Mouse (Mus musculus) MEL (cell line): ENCODE measurements around the gene Ccdc7a. TPM values are rescaled to one million over a fixed set of nuclear protein-coding genes. Genes with fewer than 3 reads are reported as not detected.
A peak's percentile ranks its signal among the peaks of the same experiment; 100 is the strongest.

Experiments used
- DNase-seq: peaks from one replicate; pipeline ENCODE4 v3.0.0; 2011; ENCODE audit warnings: low read depth, low spot score
- H3K27ac ChIP-seq: 2 replicates; pipeline ENCODE4 v1.5.1; 2012; ENCODE audit warnings: low read depth, mild to moderate bottlenecking, control low read depth, low read length, moderate library complexity; ENCODE audit not compliant: control insufficient read depth
- H3K27me3 ChIP-seq, 2 experiments: fragments of 150-350 bp in 1 of 2; sonication (generic) in 1 of 2; 2 replicates each; pipeline ENCODE4 v1.6.1; 2012; ENCODE audit warnings: low read length in 2 of 2, mild to moderate bottlenecking in 2 of 2, improper control_type of control experiment in 1 of 2, moderate library complexity in 1 of 2; ENCODE audit not compliant: insufficient read depth in 2 of 2, control insufficient read depth in 1 of 2
- H3K36me3 ChIP-seq, 2 experiments: 2 replicates each; pipeline ENCODE4 v1.6.1; 2012 to 2014; ENCODE audit warnings: low read length in 2 of 2, improper control_type of control experiment in 1 of 2, inconsistent platforms in 1 of 2, mild to moderate bottlenecking in 1 of 2; ENCODE audit not compliant: insufficient read depth in 2 of 2, control insufficient read depth in 1 of 2
- H3K4me1 ChIP-seq, 2 experiments: fragments of 150-350 bp in 1 of 2; sonication (generic) in 1 of 2; 2 replicates each; pipeline ENCODE4 v1.6.1; 2012; ENCODE audit warnings: low read length in 2 of 2, improper control_type of control experiment in 1 of 2, mild to moderate bottlenecking in 1 of 2; ENCODE audit not compliant: insufficient read depth in 2 of 2, control insufficient read depth in 1 of 2
- H3K4me3 ChIP-seq, 2 experiments: fragments of 150-350 bp in 1 of 2; sonication (generic) in 1 of 2; 2 replicates each; pipeline ENCODE4 v1.5.1; 2012; ENCODE audit warnings: low read depth in 2 of 2, low read length in 2 of 2, mild to moderate bottlenecking in 2 of 2, moderate library complexity in 2 of 2, control low read depth in 1 of 2, improper control_type of control experiment in 1 of 2; ENCODE audit not compliant: control insufficient read depth in 1 of 2, insufficient read depth in 1 of 2
- H3K79me2 ChIP-seq: 2 replicates; pipeline ENCODE4 v1.6.1; 2012; ENCODE audit warnings: mild to moderate bottlenecking, low read length, moderate library complexity; ENCODE audit not compliant: control insufficient read depth, poor library complexity, insufficient read depth
- H3K9ac ChIP-seq: 2 replicates; pipeline ENCODE4 v1.6.1; 2012; ENCODE audit warnings: low read depth, mild to moderate bottlenecking, control low read depth, low read length, moderate library complexity; ENCODE audit not compliant: control insufficient read depth, poor library complexity, severe bottlenecking
- H3K9me3 ChIP-seq: fragments of 150-350 bp; sonication (generic); replicated peaks from 2 replicates; pipeline ENCODE4 v1.6.1; 2012; ENCODE audit warnings: mild to moderate bottlenecking, low read length, improper control_type of control experiment, moderate library complexity; ENCODE audit not compliant: insufficient read depth
- E2F4 ChIP-seq: IDR thresholded peaks from 2 replicates; pipeline ENCODE4 v1.6.1; 2011; ENCODE audit warnings: low read depth, low read length, improper control_type of control experiment, borderline replicate concordance
- ELF1 ChIP-seq: IDR thresholded peaks from 2 replicates; pipeline ENCODE4 v1.6.1; 2014; ENCODE audit warnings: low read depth, mild to moderate bottlenecking, inconsistent platforms, low read length, improper control_type of control experiment, moderate library complexity
- EP300 ChIP-seq, 2 experiments: IDR thresholded peaks; 2 replicates each; pipeline ENCODE4 v1.6.1; 2011; ENCODE audit warnings: improper control_type of control experiment in 2 of 2, low read length in 2 of 2, low read depth in 1 of 2, mild to moderate bottlenecking in 1 of 2
- ETS1 ChIP-seq: IDR thresholded peaks from 2 replicates; pipeline ENCODE4 v1.6.1; 2012; ENCODE audit warnings: low read depth, mild to moderate bottlenecking, inconsistent platforms, low read length, improper control_type of control experiment, moderate library complexity
- GABPA ChIP-seq: IDR thresholded peaks from 2 replicates; pipeline ENCODE4 v1.6.1; 2012; ENCODE audit warnings: low read depth, mild to moderate bottlenecking, inconsistent platforms, low read length, improper control_type of control experiment, moderate library complexity
- GATA1 ChIP-seq: IDR thresholded peaks from 2 replicates; pipeline ENCODE4 v1.6.1; 2011; ENCODE audit warnings: low read depth, low read length, improper control_type of control experiment
- MXI1 ChIP-seq: IDR thresholded peaks from 2 replicates; pipeline ENCODE4 v1.6.1; 2011; ENCODE audit warnings: mild to moderate bottlenecking, low read depth, low read length, improper control_type of control experiment
- MYC ChIP-seq: IDR thresholded peaks from 2 replicates; pipeline ENCODE4 v1.6.1; 2011; ENCODE audit warnings: low read depth, mild to moderate bottlenecking, low read length, improper control_type of control experiment, moderate library complexity
- SMC3 ChIP-seq: IDR thresholded peaks from 2 replicates; pipeline ENCODE4 v1.6.1; 2011; ENCODE audit warnings: low read depth, low read length, improper control_type of control experiment
- TCF12 ChIP-seq: IDR thresholded peaks from 2 replicates; pipeline ENCODE4 v1.6.1; 2014; ENCODE audit warnings: low read depth, mild to moderate bottlenecking, inconsistent platforms, low read length, improper control_type of control experiment, moderate library complexity
- USF2 ChIP-seq, 2 experiments: IDR thresholded peaks; 2 replicates each; pipeline ENCODE4 v1.6.1; 2011 to 2012; ENCODE audit warnings: improper control_type of control experiment in 2 of 2, low read length in 2 of 2, borderline replicate concordance in 1 of 2, inconsistent platforms in 1 of 2, low read depth in 1 of 2, mild to moderate bottlenecking in 1 of 2; ENCODE audit not compliant: insufficient read depth in 1 of 2
- ZMIZ1 ChIP-seq: IDR thresholded peaks from 2 replicates; pipeline ENCODE4 v1.6.1; 2012; ENCODE audit warnings: low read depth, mild to moderate bottlenecking, inconsistent platforms, low read length, improper control_type of control experiment, moderate library complexity
- polyA plus RNA-seq, 2 experiments: library from polyadenylated mRNA; stranded (reverse) in 1 of 2; unstranded in 1 of 2; fragments of >175 nt in 1 of 2; fragments of >200 nt in 1 of 2; gene quantifications; 2 replicates each; pipeline versions ENCODE4 v1.2.1 to v1.2.4; 2012; ENCODE audit warnings: low replicate concordance in 2 of 2, low read depth in 1 of 2; ENCODE audit not compliant: insufficient read length in 2 of 2, insufficient read depth in 1 of 2, missing spikeins in 1 of 2
- total RNA-seq: library from RNA; depleted of rRNA; stranded (reverse); fragments of 300-350 nt; gene quantifications from 2 replicates; pipeline ENCODE4 v1.2.3, GENCODE M21; 2012

The Ccdc7a gene
- total and polyA plus RNA-seq, 3 experiments = 0.13 TPM; not detected in 2

DNA sequence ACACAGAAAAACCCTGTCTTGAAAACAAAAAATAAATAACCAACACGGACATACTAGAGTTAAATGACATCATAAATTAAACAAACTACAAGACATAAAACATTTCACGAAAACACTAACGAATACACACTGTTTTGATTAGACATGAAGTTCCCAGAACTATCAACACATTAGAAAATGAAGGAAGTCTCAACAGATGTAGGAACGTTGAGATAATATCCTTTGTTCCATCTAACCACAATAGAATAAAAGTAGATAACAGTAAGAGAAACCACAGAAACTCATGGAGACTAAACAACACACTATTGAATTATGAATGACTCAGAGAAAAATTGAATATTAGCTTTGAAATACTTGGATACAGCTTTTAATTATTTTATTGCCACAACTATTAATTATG, 252.8 kb downstream of the Ccdc7a start:
- H3K27ac ChIP-seq = no peak overlapping the region
- TF ChIP-seq EP300 (IDR thresholded peaks at IDR 0.05; ENCODE audit: low read depth in 1 of 2, low read length in 2 of 2) (peak; percentile 55 to 65), GATA1 (0 out of 2 replicates have a peak, but pooled peaks have one; percentile 32), MXI1 (no peak; the same call in 1 of the 2 replicates), TCF12 (peak; percentile 33; the same call in 1 of the 2 replicates), ETS1 (peak; percentile 26; the same call in 1 of the 2 replicates)
- peak; percentile 14 for DNase-seq
- peaks cover 0 to 5% of the 10 kb centered on the region in 2 experiments; a peak in 2 of 4 replicates for H3K36me3 ChIP-seq
- no peak overlapping the region for H3K9ac ChIP-seq
- H3K4me1 ChIP-seq = peaks cover 2 to 5% of the 10 kb centered on the region in 2 experiments; a peak in 2 of 4 replicates
- H3K4me3 ChIP-seq = no peak overlapping the region
- no peaks in the 10 kb centered on the region for H3K9me3 ChIP-seq
- H3K27me3 ChIP-seq = no peaks in the 10 kb centered on the region
- H3K79me2 ChIP-seq = no peaks in the 10 kb centered on the region

GRCm38 (mm10) chr8:128798594-128798993, 266.7 kb downstream of the Ccdc7a start, which contains the start of gene Gm3952:
Gene Gm3952 (minus strand): TSS chr8:128798694.
- Histone ChIP-seq H3K27me3 (no peaks in the 10 kb centered on the region; a peak in 1 of 4 replicates), H3K36me3 (no peaks in the 10 kb centered on the region), H3K4me1 (no peaks in the 10 kb centered on the region), H3K4me3 (no peak within 1 kb of the TSS), H3K9ac (no peak within 1 kb of the TSS), H3K9me3 (no peaks in the 10 kb centered on the region), H3K79me2 (no peaks in the 10 kb centered on the region), H3K27ac (no peak within 1 kb of the TSS)
- no peak for TF ChIP-seq ELF1
- TF ChIP-seq MYC = no peak
- TF ChIP-seq USF2 (IDR thresholded peaks at IDR 0.05; ENCODE audit: borderline replicate concordance in 1 of 2, insufficient read depth in 1 of 2, low read depth in 1 of 2, low read length in 2 of 2) = no peak
- TF ChIP-seq ZMIZ1 = no peak
- TF ChIP-seq E2F4 = no peak
- TF ChIP-seq EP300 (IDR thresholded peaks at IDR 0.05; ENCODE audit: low read depth in 1 of 2, low read length in 2 of 2) = no peak
- no peak for TF ChIP-seq GABPA
- no peak for DNase-seq

DNA sequence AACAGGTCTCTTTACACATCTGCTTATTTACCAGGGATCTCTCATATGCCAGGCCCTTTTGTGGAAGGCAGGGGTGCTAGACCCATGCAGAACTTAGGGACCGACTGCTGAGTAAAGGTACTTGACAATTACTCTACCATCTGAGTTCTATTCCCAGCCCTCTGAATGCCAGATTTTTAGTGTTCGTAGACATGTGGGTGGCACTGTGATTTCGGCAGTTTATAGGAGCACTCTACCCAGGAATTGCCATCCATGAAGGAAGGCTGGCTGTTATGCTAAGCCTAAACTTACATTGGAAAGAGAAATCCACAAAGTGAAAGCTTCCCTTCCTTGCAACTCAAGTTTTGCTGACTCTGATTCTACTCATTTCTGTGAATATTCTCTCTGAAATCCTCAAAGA, 329.6 kb downstream of the Ccdc7a start:
- Histone ChIP-seq H3K79me2 (no peaks in the 10 kb centered on the region), H3K36me3 (peaks cover 5% of the 10 kb centered on the region in 2 experiments), H3K9ac (no peak overlapping the region), H3K27me3 (no peaks in the 10 kb centered on the region), H3K9me3 (no peaks in the 10 kb centered on the region), H3K4me1 (no peaks in the 10 kb centered on the region), H3K27ac (no peak overlapping the region), H3K4me3 (no peak overlapping the region)
- TF ChIP-seq SMC3 = no peak
- DNase-seq = no peak
